Mouse (Mus musculus) intestine, embryonic 14.5 days (tissue): ENCODE results near the gene Taz. TPM values are rescaled to one million over a fixed set of nuclear protein-coding genes. Genes with fewer than 3 reads are reported as not detected.
A peak's percentile ranks its signal among the peaks of the same experiment; 100 is the strongest.

Experiments used
- ATAC-seq: fragments of 200-750 bp; cut with Nextera tagmentation; replicated peaks from 2 replicates; pipeline ENCODE4 v1.8.0; 2017; ENCODE audit warnings: low read depth, moderate number of reproducible peaks, moderate TSS enrichment, moderate library complexity; ENCODE audit not compliant: low FRiP score, low TSS enrichment
- DNase-seq: peaks from one replicate; pipeline ENCODE4 v3.0.0-alpha.2; 2018; ENCODE audit warnings: low spot score
- H3K27ac ChIP-seq: fragments of 300-500 bp; sonication (generic); 2 replicates; pipeline ENCODE4 v1.5.1; 2014; ENCODE audit warnings: low read depth, mild to moderate bottlenecking, control low read depth
- H3K27me3 ChIP-seq: fragments of 300-500 bp; sonication (generic); replicated peaks from 2 replicates; pipeline ENCODE4 v1.6.1; 2014; ENCODE audit warnings: low read length, control low read depth; ENCODE audit not compliant: control insufficient read depth, insufficient read depth
- H3K36me3 ChIP-seq: fragments of 300-500 bp; sonication (generic); 2 replicates; pipeline ENCODE4 v1.6.1; 2014; ENCODE audit warnings: low read length, control low read depth; ENCODE audit not compliant: control insufficient read depth, insufficient read depth
- H3K4me1 ChIP-seq: fragments of 300-500 bp; sonication (generic); replicated peaks from 2 replicates; pipeline ENCODE4 v1.6.1; 2014; ENCODE audit warnings: low read length, control low read depth, mixed read lengths; ENCODE audit not compliant: control insufficient read depth, insufficient read depth
- H3K4me2 ChIP-seq: fragments of 300-500 bp; sonication (generic); 2 replicates; pipeline ENCODE4 v1.6.1; 2014; ENCODE audit warnings: low read length
- H3K4me3 ChIP-seq: fragments of 300-500 bp; sonication (generic); 2 replicates; pipeline ENCODE4 v1.5.1; 2014; ENCODE audit warnings: low read depth, low read length, control low read depth, mixed read lengths
- H3K9ac ChIP-seq: fragments of 300-500 bp; sonication (generic); 2 replicates; pipeline ENCODE4 v1.6.1; 2014; ENCODE audit warnings: mild to moderate bottlenecking, low read length
- H3K9me3 ChIP-seq: fragments of 300-500 bp; sonication (generic); 2 replicates; pipeline ENCODE4 v1.6.1; 2016; ENCODE audit warnings: low read length, control low read depth; ENCODE audit not compliant: control insufficient read depth
- WGBS: fragments of 180-500 bp; shearing (Covaris S2); extraction: QIAGEN DNeasy Blood & Tissue Kit; methylation state at CpG from one replicate; pipeline ENCODE4 v1.1.7; 2014; 5-methylcytosine and 5-hydroxymethylcytosine counted together
- polyA plus RNA-seq: library from polyadenylated mRNA; unstranded; fragments of >200 nt; fragmentation: Nextera tagmentation; extraction: Ambion mirVana; gene quantifications from 2 replicates; pipeline ENCODE4 v1.2.1, GENCODE M21; 2014

Gene Taz
- polyA plus RNA-seq, 1 experiment from 2014 or later, result 67.6 TPM

GRCm38 (mm10) chrX:74246213-74246681 lies 35.5 kb upstream of the Taz start:
- Histone ChIP-seq H3K9me3 (no peaks in the 10 kb centered on the region), H3K4me2 (peak overlapping the region; percentile 62), H3K4me1 (no peaks in the 10 kb centered on the region; the same call in 1 of the 2 replicates), H3K27me3 (no peaks in the 10 kb centered on the region), H3K9ac (peak overlapping the region; percentile 75), H3K36me3 (peaks cover 22% of the 10 kb centered on the region), H3K4me3 (peak overlapping the region; percentile 59), H3K27ac (peak overlapping the region; percentile 91)
- DNase-seq, result peak; percentile 85
- peak; percentile 83 for ATAC-seq
- WGBS, result 9% methylated on average over 35 of the region's 38 CpGs

GRCm38 (mm10) chrX:74246693-74247092 lies 35.0 kb upstream of the Taz start:
- peak overlapping the region; percentile 59 for H3K4me3 ChIP-seq
- peak overlapping the region; percentile 46 for H3K4me2 ChIP-seq
- 21% methylated on average over 14 of the region's 15 CpGs for WGBS
- H3K36me3 ChIP-seq, result peaks cover 18% of the 10 kb centered on the region
- H3K9ac ChIP-seq, result peak overlapping the region; percentile 53
- H3K27me3 ChIP-seq, result no peaks in the 10 kb centered on the region
- DNase-seq (no peak), ATAC-seq (peak; percentile 34)
- no peaks in the 10 kb centered on the region for H3K9me3 ChIP-seq
- H3K4me1 ChIP-seq, result no peaks in the 10 kb centered on the region; the same call in 1 of the 2 replicates
- peak overlapping the region; percentile 89 for H3K27ac ChIP-seq

- Histone ChIP-seq H3K4me2 (peak overlapping the region; percentile 51), H3K36me3 (no peaks in the 10 kb centered on the region), H3K9me3 (no peaks in the 10 kb centered on the region), H3K4me3 (peak overlapping the region; percentile 40), H3K27ac (peak overlapping the region; percentile 84), H3K9ac (peak overlapping the region; percentile 52; the same call in 1 of the 2 replicates), H3K4me1 (no peaks in the 10 kb centered on the region; the same call in 1 of the 2 replicates), H3K27me3 (no peaks in the 10 kb centered on the region)
- WGBS, result 25% methylated on average over 2 of the region's 3 CpGs
- ATAC-seq (no peak), DNase-seq (peak; percentile 81)
Observed at GRCm38 (mm10) chrX:74248651-74249050, 33.1 kb upstream of the Taz start.

- ATAC-seq (no peak), DNase-seq (peak; percentile 69)
- H3K4me3 ChIP-seq, result peak within 1 kb of the TSS; percentile 40
- H3K27ac ChIP-seq, result peak within 1 kb of the TSS; percentile 84
- H3K27me3 ChIP-seq, result no peaks in the 10 kb centered on the region
- WGBS, result 14% methylated on average over 38 of the region's 38 CpGs
- peak within 1 kb of the TSS; percentile 51 for H3K4me2 ChIP-seq
- H3K4me1 ChIP-seq, result no peaks in the 10 kb centered on the region
- no peaks in the 10 kb centered on the region for H3K9me3 ChIP-seq
- H3K36me3 ChIP-seq, result no peaks in the 10 kb centered on the region
- peak within 1 kb of the TSS; percentile 52 for H3K9ac ChIP-seq
Observed at GRCm38 (mm10) chrX:74249615-74250014, 32.1 kb upstream of the Taz start, which contains the start of gene Flna. Gene Flna, minus strand, starts transcription at chrX:74249820.

DNA sequence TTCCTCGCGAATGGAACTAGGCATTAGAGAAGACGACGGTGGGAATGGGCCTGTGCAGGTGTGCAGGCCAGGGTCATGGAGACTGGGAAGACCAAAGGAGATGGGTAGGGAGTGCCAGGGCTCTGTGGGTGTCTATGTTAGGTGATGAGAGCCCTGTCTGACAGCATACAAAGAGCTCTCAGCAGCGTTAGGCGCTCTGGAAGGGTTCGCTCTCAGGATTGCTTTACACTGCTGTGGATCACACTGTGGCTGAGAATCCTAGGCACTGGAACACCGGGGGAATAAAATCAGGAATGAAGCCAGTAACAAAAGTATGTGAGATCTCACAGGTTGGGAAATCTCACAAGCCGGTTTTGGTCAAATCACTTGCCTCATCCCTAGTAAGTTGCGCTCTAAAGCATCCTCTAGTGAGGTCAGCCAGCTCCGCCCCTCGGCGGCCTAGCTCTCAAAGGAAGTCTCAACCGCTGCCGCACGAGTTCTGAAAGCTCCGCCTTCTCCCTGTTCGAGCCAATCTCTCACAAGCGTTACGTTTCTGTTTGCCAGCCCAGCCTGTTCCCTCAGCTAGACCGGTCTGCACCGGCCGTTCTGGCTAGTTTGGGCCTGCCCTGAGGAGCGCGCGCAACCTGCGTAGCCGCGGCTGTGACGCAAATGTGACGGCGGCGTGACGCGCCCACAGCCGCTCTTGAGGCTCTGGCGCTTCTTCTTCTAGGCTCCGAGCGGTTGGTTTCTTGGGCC lies 27.4 kb upstream of the Taz start, which contains the start of gene Emd:
Gene Emd, plus strand, starts transcription at position 535 of the 735 bp plus-strand sequence.
- Histone ChIP-seq H3K36me3 (peaks cover 18% of the 10 kb centered on the region; the same call in 1 of the 2 replicates), H3K4me3 (peak within 1 kb of the TSS; percentile 56), H3K4me2 (peak within 1 kb of the TSS; percentile 62), H3K9ac (peak within 1 kb of the TSS; percentile 73), H3K4me1 (no peaks in the 10 kb centered on the region), H3K27ac (peak within 1 kb of the TSS; percentile 93), H3K9me3 (no peaks in the 10 kb centered on the region), H3K27me3 (no peaks in the 10 kb centered on the region)
- peak; percentile 89 for DNase-seq
- peak; percentile 98 for ATAC-seq
- WGBS, result 17% methylated on average over 39 of the region's 39 CpGs

- WGBS, result 22% methylated on average over 30 of the region's 31 CpGs
- peak overlapping the region; percentile 93 for H3K27ac ChIP-seq
Observed at GRCm38 (mm10) chrX:74254888-74255565, 26.7 kb upstream of the Taz start.

GRCm38 (mm10) chrX:74257746-74258145 lies 24.0 kb upstream of the Taz start:
- no peaks in the 10 kb centered on the region for H3K27me3 ChIP-seq
- H3K9ac ChIP-seq, result no peak overlapping the region
- no peaks in the 10 kb centered on the region for H3K9me3 ChIP-seq
- H3K4me2 ChIP-seq, result no peak overlapping the region
- ATAC-seq (no peak), DNase-seq (no peak)
- peaks cover 18% of the 10 kb centered on the region; the same call in 1 of the 2 replicates for H3K36me3 ChIP-seq
- no peaks in the 10 kb centered on the region for H3K4me1 ChIP-seq
- no peak overlapping the region for H3K4me3 ChIP-seq
- H3K27ac ChIP-seq, result no peak overlapping the region
- WGBS, result 95% methylated on average over 3 of the region's 3 CpGs

More at GRCm38 (mm10) chrX:74254888-74255565, 26.7 kb upstream of the Taz start:
- Histone ChIP-seq H3K36me3 (peaks cover 18% of the 10 kb centered on the region; the same call in 1 of the 2 replicates), H3K4me1 (no peaks in the 10 kb centered on the region), H3K4me2 (peak overlapping the region; percentile 62), H3K9ac (peak overlapping the region; percentile 73), H3K9me3 (no peaks in the 10 kb centered on the region), H3K27me3 (no peaks in the 10 kb centered on the region), H3K4me3 (peak overlapping the region; percentile 56)
- ATAC-seq (peak; percentile 22; the same call in 1 of the 2 replicates), DNase-seq (no peak)

- H3K9ac ChIP-seq, result peak overlapping the region; percentile 56
Observed at GRCm38 (mm10) chrX:74269736-74270061, 12.0 kb upstream of the Taz start.

More at GRCm38 (mm10) chrX:74269736-74270061, 12.0 kb upstream of the Taz start:
- no peaks in the 10 kb centered on the region for H3K9me3 ChIP-seq
- H3K27ac ChIP-seq, result peak overlapping the region; percentile 94
- 23% methylated on average over 3 of the region's 3 CpGs for WGBS
- peaks cover 8% of the 10 kb centered on the region; the same call in 1 of the 2 replicates for H3K36me3 ChIP-seq
- no peaks in the 10 kb centered on the region for H3K27me3 ChIP-seq
- H3K4me1 ChIP-seq, result no peaks in the 10 kb centered on the region
- H3K4me3 ChIP-seq, result peak overlapping the region; percentile 61
- ATAC-seq (peak; percentile 39), DNase-seq (no peak)
- peak overlapping the region; percentile 46 for H3K4me2 ChIP-seq
